15 mouse cellular contexts compared by ENCODE assay signal in genomic region chr4:97817741-97818140, GRCm38 (mm10). TPM values are rescaled to one million over a fixed set of nuclear protein-coding genes. Genes with fewer than 3 reads are reported as not detected.
"Had no signal": no experiment of that assay in that cellular context is flagged by ENCODE, and none has a peak within 500 bp of the region (broad histone marks: within the 10 kb centered on the region; RNA-seq: fewer than 3 reads in every experiment).

No protein-coding gene starts in this region.

- ATAC-seq: midbrain, embryonic 16.5 days had no signal

- H3K27me3 ChIP-seq: kidney, embryonic 15.5 days; limb, embryonic 13.5 days; liver, embryonic 13.5 days; neural tube, embryonic 13.5 days had no signal

- H3K36me3 ChIP-seq: kidney, embryonic 15.5 days; limb, embryonic 13.5 days; liver, embryonic 13.5 days; midbrain, embryonic 12.5 days; neural tube, embryonic 13.5 days had no signal

- H3K4me1 ChIP-seq: kidney, embryonic 15.5 days; liver, embryonic 13.5 days had no signal

- H3K4me3 ChIP-seq: kidney, embryonic 15.5 days; limb, embryonic 13.5 days; liver, embryonic 13.5 days; midbrain, embryonic 12.5 days; neural tube, embryonic 13.5 days had no signal

- DNase-seq: kidney, postnatal 14 days; left cerebral cortex, postnatal 4 days; liver, embryonic 13.5 days; lung, adult 18-20 months; retina, postnatal 1 day; right cerebral cortex, postnatal 4 days; spleen, adult 18-20 months; thymus, postnatal 36 days had no signal

- H3K9ac ChIP-seq: kidney, embryonic 15.5 days; limb, embryonic 13.5 days; liver, embryonic 13.5 days; midbrain, embryonic 12.5 days; neural tube, embryonic 13.5 days had no signal

- H3K9me3 ChIP-seq: kidney, embryonic 15.5 days; limb, embryonic 13.5 days; liver, embryonic 13.5 days; midbrain, embryonic 12.5 days; neural tube, embryonic 13.5 days had no signal

- H3K4me2 ChIP-seq: kidney, embryonic 15.5 days; limb, embryonic 13.5 days; liver, embryonic 13.5 days; midbrain, embryonic 12.5 days; neural tube, embryonic 13.5 days had no signal

- H3K27ac ChIP-seq: kidney, embryonic 15.5 days; limb, embryonic 13.5 days; liver, embryonic 13.5 days; midbrain, embryonic 12.5 days; neural tube, embryonic 13.5 days had no signal

RNA-seq across cellular contexts. Expression of gene E130114P18Rik, which starts 39.9 kb away (rescaled TPM):
- total RNA-seq: megakaryocyte-erythroid progenitor cell, adult 5-6 weeks had no signal
- polyA plus RNA-seq: large intestine, adult 2 months had no signal
